Mouse (Mus musculus) kidney, postnatal 0 days (tissue): ENCODE measurements around the gene Ugt1a1. TPM values are rescaled to one million over a fixed set of nuclear protein-coding genes. Genes with fewer than 3 reads are reported as not detected.

Experiments
- ATAC-seq: fragments of 200-750 bp; cut with Nextera tagmentation; replicated peaks from 2 replicates; pipeline ENCODE4 v1.8.0; 2017; ENCODE audit warnings: low read depth, moderate number of reproducible peaks, moderate TSS enrichment, moderate library complexity; ENCODE audit not compliant: low FRiP score
- DNase-seq: peaks from one replicate; pipeline ENCODE4 v3.0.0-alpha.2; 2016; ENCODE audit warnings: low spot score
- H3K27ac ChIP-seq: fragments of 300-500 bp; sonication (generic); 2 replicates; pipeline ENCODE4 v1.5.1; 2014; ENCODE audit warnings: mild to moderate bottlenecking
- H3K27me3 ChIP-seq: fragments of 300-500 bp; sonication (generic); 2 replicates; pipeline ENCODE4 v1.6.1; 2014; ENCODE audit warnings: low read length, mixed read lengths; ENCODE audit not compliant: insufficient read depth
- H3K36me3 ChIP-seq: fragments of 300-500 bp; sonication (generic); 2 replicates; pipeline ENCODE4 v1.6.1; 2014; ENCODE audit warnings: low read length, mixed read lengths; ENCODE audit not compliant: insufficient read depth
- H3K4me1 ChIP-seq: fragments of 300-500 bp; sonication (generic); replicated peaks from 2 replicates; pipeline ENCODE4 v1.6.1; 2014; ENCODE audit warnings: antibody characterized with exemption, low read length, mixed read lengths; ENCODE audit not compliant: insufficient read depth
- H3K4me2 ChIP-seq: fragments of 300-500 bp; sonication (generic); 2 replicates; pipeline ENCODE4 v1.6.1; 2014; ENCODE audit warnings: mild to moderate bottlenecking, low read length, moderate library complexity, mixed read lengths
- H3K4me3 ChIP-seq: fragments of 300-500 bp; sonication (generic); replicated peaks from 2 replicates; pipeline ENCODE4 v1.5.1; 2014; ENCODE audit warnings: low read depth, low read length
- H3K9ac ChIP-seq: fragments of 300-500 bp; sonication (generic); 2 replicates; pipeline ENCODE4 v1.6.1; 2014; ENCODE audit warnings: low read depth, low read length
- H3K9me3 ChIP-seq: fragments of 300-500 bp; sonication (generic); replicated peaks from 2 replicates; pipeline ENCODE4 v1.6.1; 2016; ENCODE audit warnings: low read length, inconsistent platforms, mixed read lengths
- CTCF ChIP-seq: IDR thresholded peaks from 2 replicates; pipeline ENCODE4 v1.5.1; 2016; ENCODE audit warnings: antibody characterized with exemption, low read depth, mild to moderate bottlenecking, moderate library complexity
- WGBS: fragments of 180-500 bp; shearing (Covaris S2); extraction: QIAGEN DNeasy Blood & Tissue Kit; methylation state at CpG from one replicate; pipeline ENCODE4 v1.1.7; 2014; 5-methylcytosine and 5-hydroxymethylcytosine counted together
- polyA plus RNA-seq: library from polyadenylated mRNA; unstranded; fragments of >200 nt; fragmentation: Nextera tagmentation; extraction: Ambion mirVana; gene quantifications from 2 replicates; pipeline ENCODE4 v1.2.1, GENCODE M21; 2015

Ugt1a1 gene
- polyA plus RNA-seq, 1 experiment from 2014 or later, result 6.2 TPM

DNA sequence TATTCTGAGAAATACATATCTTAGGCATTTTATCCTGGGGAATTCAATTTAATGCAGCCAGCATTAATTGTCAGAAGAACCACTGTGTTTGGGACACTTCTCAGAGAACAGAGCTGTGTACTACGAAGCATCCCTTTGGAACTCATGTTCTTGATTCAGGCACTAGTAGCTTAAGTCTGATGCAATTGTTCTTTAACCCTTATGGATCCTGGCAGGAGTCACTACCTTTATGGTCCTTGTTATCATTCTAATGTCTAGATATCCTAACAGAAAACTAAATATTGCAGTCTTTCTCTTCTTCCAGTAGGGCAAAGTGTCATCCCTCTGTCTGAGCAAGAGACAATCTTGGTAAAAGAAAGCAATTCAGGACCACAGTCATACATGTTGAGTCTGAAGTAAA lies 1.3 kb downstream of the Ugt1a1 start:
- peak; percentile 19 for DNase-seq
- peaks cover 57% of the 10 kb centered on the region for H3K9me3 ChIP-seq

DNA sequence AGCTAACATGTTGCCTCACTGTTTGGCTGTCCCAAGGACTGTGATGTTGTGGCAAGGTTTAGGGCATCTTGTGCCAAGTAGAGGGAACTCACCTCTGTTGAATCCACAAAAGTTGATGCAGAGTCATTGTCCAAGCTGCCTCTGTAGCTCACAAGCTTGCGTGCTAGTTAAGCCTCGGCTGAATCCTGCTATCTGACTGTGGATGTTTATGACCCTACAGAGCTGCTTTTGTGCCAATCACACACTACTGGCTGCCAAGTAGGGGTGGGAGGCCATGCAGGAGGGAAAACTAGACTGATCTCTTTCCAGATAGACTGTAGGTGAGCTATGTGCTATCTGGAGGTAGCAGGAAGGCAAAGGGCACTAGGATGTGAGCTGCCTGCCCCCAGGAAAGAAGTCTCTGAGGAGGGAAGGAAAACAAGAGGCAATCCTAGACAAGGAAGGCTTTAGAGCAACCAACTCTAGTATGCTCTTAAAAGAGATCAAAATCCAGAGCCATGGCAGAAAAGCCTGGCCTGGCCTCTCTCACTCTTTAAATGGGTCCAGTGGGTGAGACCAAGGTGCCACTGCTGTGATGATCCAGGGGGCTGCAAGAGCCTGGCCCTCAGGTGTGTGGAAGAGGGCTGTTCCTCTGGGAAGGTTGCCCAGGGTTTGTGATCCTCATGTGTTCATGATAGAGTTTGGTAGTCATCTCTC lies 2.2 kb downstream of the Ugt1a1 start:
- 68% methylated on average over 2 of the region's 2 CpGs for WGBS
- TF ChIP-seq CTCF, result no peak
- no peaks in the 10 kb centered on the region for H3K4me1 ChIP-seq
- no peak overlapping the region for H3K27ac ChIP-seq
- H3K36me3 ChIP-seq, result no peaks in the 10 kb centered on the region
- peak; percentile 3 for DNase-seq
- no peak overlapping the region for H3K9ac ChIP-seq
- H3K4me3 ChIP-seq, result no peak overlapping the region
- no peak overlapping the region for H3K4me2 ChIP-seq
- peak; percentile 10; the same call in 1 of the 2 replicates for ATAC-seq
- H3K9me3 ChIP-seq, result peaks cover 57% of the 10 kb centered on the region
- H3K27me3 ChIP-seq, result no peaks in the 10 kb centered on the region

More for the DNA sequence above, 1.3 kb downstream of the Ugt1a1 start:
- Histone ChIP-seq H3K27me3 (no peaks in the 10 kb centered on the region), H3K4me1 (no peaks in the 10 kb centered on the region), H3K36me3 (no peaks in the 10 kb centered on the region), H3K4me3 (no peak overlapping the region), H3K4me2 (no peak overlapping the region), H3K27ac (no peak overlapping the region), H3K9ac (no peak overlapping the region)
- TF ChIP-seq CTCF, result no peak
- no peak for ATAC-seq
- 77% methylated on average over 1 of the region's 1 CpGs for WGBS

DNA sequence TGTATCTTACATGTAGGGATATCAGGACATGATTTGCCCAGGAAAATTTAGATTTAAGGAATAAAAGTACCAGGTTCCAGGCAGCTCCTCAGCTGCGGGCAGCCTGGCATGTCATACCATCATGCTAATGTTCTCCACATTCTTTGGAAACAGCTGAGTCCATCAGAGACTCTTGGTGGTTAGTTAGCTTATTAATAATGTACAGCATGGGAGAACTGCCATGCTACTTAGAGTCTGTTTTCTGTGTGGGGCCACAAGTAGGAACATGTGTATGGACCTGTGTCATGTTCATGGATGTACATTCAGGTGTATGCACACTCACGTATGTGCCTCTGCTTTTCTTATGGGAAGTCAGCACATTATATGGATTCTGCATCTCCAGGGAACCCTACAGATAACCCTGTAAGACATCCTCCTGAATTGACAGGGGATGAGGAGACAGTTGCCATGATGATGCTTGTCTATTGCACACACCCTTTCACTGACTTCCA lies 2.7 kb downstream of the Ugt1a1 start:
- no peak overlapping the region for H3K4me3 ChIP-seq
- no peak for TF ChIP-seq CTCF
- H3K36me3 ChIP-seq, result no peaks in the 10 kb centered on the region
- DNase-seq (peak; percentile 1), ATAC-seq (no peak)
- H3K4me1 ChIP-seq, result no peaks in the 10 kb centered on the region
- H3K27me3 ChIP-seq, result no peaks in the 10 kb centered on the region
- H3K27ac ChIP-seq, result no peak overlapping the region
- WGBS, result 77% methylated on average over 2 of the region's 2 CpGs
- peaks cover 57% of the 10 kb centered on the region for H3K9me3 ChIP-seq
- no peak overlapping the region for H3K4me2 ChIP-seq
- no peak overlapping the region for H3K9ac ChIP-seq

DNA sequence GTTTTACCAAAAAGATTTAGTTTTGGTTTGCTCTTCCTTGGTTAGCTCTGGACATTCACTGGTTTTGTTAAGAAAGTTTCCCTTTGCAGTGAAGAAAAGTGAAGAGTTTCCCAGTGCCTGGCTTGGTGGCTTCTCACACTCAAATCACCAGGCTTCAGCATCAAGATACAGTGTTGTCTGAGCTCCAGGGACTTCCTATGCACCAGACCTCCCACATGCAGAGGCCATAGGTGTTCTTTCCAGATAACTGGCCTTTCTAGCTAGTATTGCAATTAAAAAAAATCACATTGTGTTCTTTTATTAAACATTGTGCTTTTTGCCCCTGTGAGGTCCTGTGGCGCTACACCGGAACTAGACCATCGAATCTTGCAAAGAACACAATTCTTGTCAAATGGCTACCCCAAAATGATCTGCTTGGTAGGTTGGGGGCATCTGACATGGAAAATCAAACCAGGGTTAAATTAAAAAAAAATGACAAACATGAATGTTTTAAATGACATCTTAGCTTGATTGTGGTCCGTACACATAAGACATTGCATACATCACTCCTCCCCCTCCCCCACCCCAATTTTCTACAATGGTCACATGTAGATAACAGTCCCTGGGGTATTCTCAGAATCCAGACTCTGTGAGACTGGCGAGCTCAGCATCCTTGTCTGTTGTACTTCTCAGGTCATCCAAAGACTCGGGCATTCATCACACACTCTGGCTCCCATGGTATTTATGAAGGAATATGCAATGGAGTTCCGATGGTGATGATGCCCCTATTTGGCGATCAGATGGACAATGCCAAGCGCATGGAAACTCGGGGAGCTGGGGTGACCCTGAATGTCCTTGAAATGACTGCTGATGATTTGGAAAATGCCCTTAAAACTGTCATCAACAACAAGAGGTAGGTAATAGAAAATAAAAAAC lies 4.0 kb downstream of the Ugt1a1 start:
- DNase-seq (peak; percentile 15), ATAC-seq (no peak)
- peaks cover 57% of the 10 kb centered on the region for H3K9me3 ChIP-seq
- no peak for TF ChIP-seq CTCF
- no peak overlapping the region for H3K4me2 ChIP-seq
- no peaks in the 10 kb centered on the region for H3K27me3 ChIP-seq
- H3K36me3 ChIP-seq, result no peaks in the 10 kb centered on the region
- H3K4me3 ChIP-seq, result no peak overlapping the region
- no peaks in the 10 kb centered on the region for H3K4me1 ChIP-seq
- H3K9ac ChIP-seq, result no peak overlapping the region
- 70% methylated on average over 10 of the region's 10 CpGs for WGBS
- H3K27ac ChIP-seq, result no peak overlapping the region

DNA sequence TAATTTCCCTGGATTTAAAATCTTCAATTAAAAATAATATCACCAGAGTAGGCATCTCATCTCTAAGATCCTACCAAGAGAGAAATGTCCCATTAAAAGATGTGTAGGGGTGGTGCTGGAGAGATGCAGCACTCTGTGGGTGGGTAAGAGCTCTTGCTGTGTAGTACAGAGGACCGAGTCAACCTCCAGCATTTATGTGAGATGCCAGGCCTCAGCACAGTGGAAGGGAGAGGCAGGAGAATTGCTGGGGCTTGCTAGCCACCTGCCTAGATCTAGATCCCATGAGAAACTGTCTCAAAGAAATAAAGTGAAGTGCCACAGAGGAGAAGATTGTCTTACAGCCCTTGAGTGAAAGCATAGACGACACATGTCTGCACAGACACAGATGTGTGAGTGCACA lies 4.8 kb downstream of the Ugt1a1 start:
- Histone ChIP-seq H3K27ac (no peak overlapping the region), H3K9me3 (peaks cover 54% of the 10 kb centered on the region), H3K4me2 (no peak overlapping the region), H3K4me3 (no peak overlapping the region), H3K36me3 (no peaks in the 10 kb centered on the region), H3K9ac (no peak overlapping the region), H3K4me1 (no peaks in the 10 kb centered on the region), H3K27me3 (no peaks in the 10 kb centered on the region)
- ATAC-seq (no peak), DNase-seq (peak; percentile 3)
- WGBS, result 59% methylated on average over 2 of the region's 2 CpGs
- no peak for TF ChIP-seq CTCF

DNA sequence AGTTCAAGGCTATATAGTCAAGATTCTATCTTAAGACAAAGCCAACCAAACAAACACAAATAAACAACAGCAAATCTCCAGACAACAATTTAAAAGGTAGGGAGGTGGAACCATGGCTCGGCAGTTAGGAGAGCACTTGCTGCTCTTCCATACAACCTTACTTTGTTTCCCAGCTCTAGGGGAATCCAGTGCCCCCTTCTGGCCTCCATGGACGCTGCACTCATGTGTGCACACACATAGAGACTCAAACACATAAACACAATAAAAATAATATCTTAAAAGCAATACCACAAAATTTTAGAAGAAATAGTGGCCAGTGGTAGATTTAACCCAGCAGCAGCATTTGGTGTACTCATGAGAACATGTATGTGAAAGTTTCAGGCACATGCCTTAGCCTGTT lies 5.4 kb downstream of the Ugt1a1 start:
- Histone ChIP-seq H3K36me3 (no peaks in the 10 kb centered on the region), H3K27ac (no peak overlapping the region), H3K9ac (no peak overlapping the region), H3K27me3 (no peaks in the 10 kb centered on the region), H3K4me1 (no peaks in the 10 kb centered on the region), H3K9me3 (peaks cover 48% of the 10 kb centered on the region), H3K4me2 (no peak overlapping the region), H3K4me3 (no peak overlapping the region)
- peak; percentile 3 for DNase-seq
- 56% methylated on average over 2 of the region's 2 CpGs for WGBS
- no peak for ATAC-seq
- TF ChIP-seq CTCF, result peak; percentile 20; the same call in 1 of the 2 replicates
